Mouse (Mus musculus): ENCODE measurements around the gene Cracr2a. TPM values are rescaled to one million over a fixed set of nuclear protein-coding genes. Genes with fewer than 3 reads are reported as not detected.

Cracr2a gene
- polyA plus RNA-seq, 1 experiment, result 15.4 TPM

GRCm38 (mm10) chr6:127617258-127618025 is 56.3 kb downstream of the Cracr2a start:
- Histone ChIP-seq H3K4me1 (ENCODE audit: control insufficient read depth, insufficient read depth, low read length) (no peaks in the 10 kb centered on the region), H3K27ac (ENCODE audit: control insufficient read depth, insufficient read depth, low read depth, low read length, poor library complexity) (no peak overlapping the region), H3K4me3 (replicated peaks; ENCODE audit: control insufficient read depth, low read depth, low read length) (no peak overlapping the region)
- TF ChIP-seq POLR2A (IDR thresholded peaks at IDR 0.05; ENCODE audit: borderline replicate concordance, control insufficient read depth, low read depth, low read length) (no peak), CTCF (IDR thresholded peaks at IDR 0.05; ENCODE audit: control insufficient read depth, insufficient read depth, low read length) (peak; percentile 50)
- 58% methylated on average over 10 of the region's 10 CpGs for WGBS

DNA sequence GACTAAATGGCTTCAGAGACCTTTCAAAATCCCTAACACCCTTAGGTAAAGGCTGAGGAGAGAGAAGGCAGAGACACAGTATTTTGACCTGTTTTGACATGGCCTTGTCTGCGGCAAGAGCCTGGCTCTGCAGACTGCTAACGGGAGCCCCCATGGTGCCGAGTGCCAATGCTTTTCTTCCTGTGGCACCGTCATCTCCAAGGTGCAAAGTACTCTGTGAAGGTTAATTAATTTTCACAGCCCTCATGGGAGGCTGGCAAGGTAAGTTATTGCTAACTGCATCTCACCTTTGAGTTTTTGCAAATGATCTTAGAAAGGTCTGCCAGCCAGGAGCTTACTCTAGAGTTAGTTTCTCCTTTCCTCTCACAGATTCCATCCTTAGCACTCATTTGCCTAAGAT is 57.5 kb downstream of the Cracr2a start:
- H3K4me1 ChIP-seq (ENCODE audit: control insufficient read depth, insufficient read depth, low read length), result no peaks in the 10 kb centered on the region
- no peak overlapping the region for H3K27ac ChIP-seq (ENCODE audit: control insufficient read depth, insufficient read depth, low read depth, low read length, poor library complexity)
- no peak overlapping the region for H3K4me3 ChIP-seq (replicated peaks; ENCODE audit: control insufficient read depth, low read depth, low read length)
- no peak for TF ChIP-seq CTCF (IDR thresholded peaks at IDR 0.05; ENCODE audit: control insufficient read depth, insufficient read depth, low read length)
- no peak for TF ChIP-seq POLR2A (IDR thresholded peaks at IDR 0.05; ENCODE audit: borderline replicate concordance, control insufficient read depth, low read depth, low read length)
- 85% methylated on average over 4 of the region's 4 CpGs for whole genome bisulfite sequencing

DNA sequence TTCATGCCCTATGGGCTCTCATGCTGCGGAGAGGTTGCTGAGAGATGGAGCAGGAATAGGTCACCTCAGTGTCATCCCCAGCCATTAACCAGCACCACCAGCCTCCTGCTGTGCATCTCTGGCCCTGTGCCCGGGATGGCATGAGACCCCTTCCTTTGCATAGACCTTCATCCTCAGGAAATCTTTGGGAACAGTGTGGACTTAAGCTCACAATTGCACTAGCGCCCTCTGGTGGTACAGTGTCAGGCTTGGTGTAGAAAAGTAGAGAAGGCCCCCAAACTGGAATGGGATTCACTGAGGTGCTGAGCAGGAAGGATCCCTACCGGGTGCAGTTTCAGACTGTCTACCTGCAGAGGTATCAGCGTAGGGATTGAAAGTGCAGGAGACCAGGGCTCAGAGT is 64.0 kb downstream of the Cracr2a start:
- 37% methylated on average over 5 of the region's 5 CpGs for WGBS
- TF ChIP-seq POLR2A (IDR thresholded peaks at IDR 0.05; ENCODE audit: borderline replicate concordance, control insufficient read depth, low read depth, low read length) (no peak), CTCF (IDR thresholded peaks at IDR 0.05; ENCODE audit: control insufficient read depth, insufficient read depth, low read length) (peak; percentile 49)
- Histone ChIP-seq H3K4me3 (replicated peaks; ENCODE audit: control insufficient read depth, low read depth, low read length) (no peak overlapping the region), H3K27ac (ENCODE audit: control insufficient read depth, insufficient read depth, low read depth, low read length, poor library complexity) (no peak overlapping the region), H3K4me1 (ENCODE audit: control insufficient read depth, insufficient read depth, low read length) (no peaks in the 10 kb centered on the region)

GRCm38 (mm10) chr6:127627453-127627852 is 66.3 kb downstream of the Cracr2a start:
- Histone ChIP-seq H3K4me3 (replicated peaks; ENCODE audit: control insufficient read depth, low read depth, low read length) (no peak overlapping the region), H3K4me1 (ENCODE audit: control insufficient read depth, insufficient read depth, low read length) (no peaks in the 10 kb centered on the region), H3K27ac (ENCODE audit: control insufficient read depth, insufficient read depth, low read depth, low read length, poor library complexity) (no peak overlapping the region)
- TF ChIP-seq POLR2A (IDR thresholded peaks at IDR 0.05; ENCODE audit: borderline replicate concordance, control insufficient read depth, low read depth, low read length), result no peak
- TF ChIP-seq CTCF (IDR thresholded peaks at IDR 0.05; ENCODE audit: control insufficient read depth, insufficient read depth, low read length), result no peak
- 85% methylated on average over 9 of the region's 9 CpGs for WGBS

- TF ChIP-seq CTCF (IDR thresholded peaks at IDR 0.05; ENCODE audit: control insufficient read depth, insufficient read depth, low read length) (no peak), POLR2A (IDR thresholded peaks at IDR 0.05; ENCODE audit: borderline replicate concordance, control insufficient read depth, low read depth, low read length) (no peak)
- H3K4me1 ChIP-seq (ENCODE audit: control insufficient read depth, insufficient read depth, low read length), result no peaks in the 10 kb centered on the region
- no peak overlapping the region for H3K4me3 ChIP-seq (replicated peaks; ENCODE audit: control insufficient read depth, low read depth, low read length)
- 91% methylated on average over 2 of the region's 2 CpGs for WGBS
- H3K27ac ChIP-seq (ENCODE audit: control insufficient read depth, insufficient read depth, low read depth, low read length, poor library complexity), result no peak overlapping the region
Measured at GRCm38 (mm10) chr6:127629249-127629648, 68.1 kb downstream of the Cracr2a start.

GRCm38 (mm10) chr6:127634858-127635257 is 73.7 kb downstream of the Cracr2a start:
- TF ChIP-seq POLR2A (IDR thresholded peaks at IDR 0.05; ENCODE audit: borderline replicate concordance, control insufficient read depth, low read depth, low read length) (no peak), CTCF (IDR thresholded peaks at IDR 0.05; ENCODE audit: control insufficient read depth, insufficient read depth, low read length) (no peak)
- 78% methylated on average over 2 of the region's 2 CpGs for WGBS
- Histone ChIP-seq H3K4me3 (replicated peaks; ENCODE audit: control insufficient read depth, low read depth, low read length) (no peak overlapping the region), H3K27ac (ENCODE audit: control insufficient read depth, insufficient read depth, low read depth, low read length, poor library complexity) (no peak overlapping the region), H3K4me1 (ENCODE audit: control insufficient read depth, insufficient read depth, low read length) (no peaks in the 10 kb centered on the region)

GRCm38 (mm10) chr6:127635462-127636189 is 74.5 kb downstream of the Cracr2a start:
- Histone ChIP-seq H3K4me3 (replicated peaks; ENCODE audit: control insufficient read depth, low read depth, low read length) (no peak overlapping the region), H3K4me1 (ENCODE audit: control insufficient read depth, insufficient read depth, low read length) (no peaks in the 10 kb centered on the region), H3K27ac (ENCODE audit: control insufficient read depth, insufficient read depth, low read depth, low read length, poor library complexity) (no peak overlapping the region)
- no peak for TF ChIP-seq CTCF (IDR thresholded peaks at IDR 0.05; ENCODE audit: control insufficient read depth, insufficient read depth, low read length)
- TF ChIP-seq POLR2A (IDR thresholded peaks at IDR 0.05; ENCODE audit: borderline replicate concordance, control insufficient read depth, low read depth, low read length), result no peak
- WGBS, result 86% methylated on average over 9 of the region's 9 CpGs

- H3K27ac ChIP-seq (ENCODE audit: control insufficient read depth, insufficient read depth, low read depth, low read length, poor library complexity), result no peak overlapping the region
- 83% methylated on average over 8 of the region's 8 CpGs for WGBS
- H3K4me3 ChIP-seq (replicated peaks; ENCODE audit: control insufficient read depth, low read depth, low read length), result no peak overlapping the region
- H3K4me1 ChIP-seq (ENCODE audit: control insufficient read depth, insufficient read depth, low read length), result no peaks in the 10 kb centered on the region
- TF ChIP-seq CTCF (IDR thresholded peaks at IDR 0.05; ENCODE audit: control insufficient read depth, insufficient read depth, low read length) (no peak), POLR2A (IDR thresholded peaks at IDR 0.05; ENCODE audit: borderline replicate concordance, control insufficient read depth, low read depth, low read length) (no peak)
Measured at GRCm38 (mm10) chr6:127641077-127641801, 80.1 kb downstream of the Cracr2a start.

All from bone marrow, adult 2 months (tissue).